Mouse (Mus musculus) ES-E14 (cell line): ENCODE measurements around the gene Mob3b. TPM values are rescaled to one million over a fixed set of nuclear protein-coding genes. Genes with fewer than 3 reads are reported as not detected.
A peak's percentile ranks its signal among the peaks of the same experiment; 100 is the strongest.

Source experiments
- DNase-seq: peaks from one replicate; pipeline ENCODE4 v3.0.0-alpha.2; 2013; ENCODE audit warnings: low read depth, low spot score
- H3K27ac ChIP-seq: 2 replicates; pipeline ENCODE4 v1.5.1; 2012; ENCODE audit warnings: low read depth, mild to moderate bottlenecking, low read length, moderate library complexity, mixed read lengths; ENCODE audit not compliant: poor library complexity, insufficient read depth, severe bottlenecking
- H3K36me3 ChIP-seq: 2 replicates; pipeline ENCODE4 v1.6.1; 2012; ENCODE audit warnings: mild to moderate bottlenecking, low read length, moderate library complexity, mixed read lengths; ENCODE audit not compliant: control insufficient read depth, poor library complexity, insufficient read depth, severe bottlenecking
- H3K4me1 ChIP-seq, 2 experiments: fragments of 150-350 bp in 1 of 2; sonication (generic) in 1 of 2; 2 replicates each; pipeline ENCODE4 v1.6.1; 2012; ENCODE audit warnings: low read length in 2 of 2, mild to moderate bottlenecking in 1 of 2, mixed read lengths in 1 of 2; ENCODE audit not compliant: control insufficient read depth in 2 of 2, insufficient read depth in 2 of 2, poor library complexity in 1 of 2
- H3K4me3 ChIP-seq, 2 experiments: fragments of 150-350 bp in 1 of 2; sonication (generic) in 1 of 2; 2 replicates each; pipeline ENCODE4 v1.5.1; 2012; ENCODE audit warnings: low read length in 2 of 2, low read depth in 1 of 2, mild to moderate bottlenecking in 1 of 2, mixed read lengths in 1 of 2; ENCODE audit not compliant: insufficient read depth in 1 of 2, poor library complexity in 1 of 2, severe bottlenecking in 1 of 2
- H3K9ac ChIP-seq: 2 replicates; pipeline ENCODE4 v1.6.1; 2012; ENCODE audit warnings: low read depth, mild to moderate bottlenecking, low read length, mixed read lengths; ENCODE audit not compliant: poor library complexity, insufficient read depth, severe bottlenecking
- H3K9me3 ChIP-seq: fragments of 150-350 bp; sonication (generic); 2 replicates; pipeline ENCODE4 v1.6.1; 2012; ENCODE audit warnings: low read depth, mild to moderate bottlenecking, low read length; ENCODE audit not compliant: control insufficient read depth, insufficient read depth
- CHD2 ChIP-seq: IDR thresholded peaks from 2 replicates; pipeline ENCODE4 v1.6.1; 2014; ENCODE audit warnings: mild to moderate bottlenecking, low read depth, low read length, inconsistent platforms
- HCFC1 ChIP-seq: IDR thresholded peaks from 2 replicates; pipeline ENCODE4 v1.6.1; 2012; ENCODE audit warnings: low read length, inconsistent platforms, borderline replicate concordance; ENCODE audit not compliant: insufficient read depth
- MAFK ChIP-seq: IDR thresholded peaks from 2 replicates; pipeline ENCODE4 v1.6.1; 2014; ENCODE audit warnings: mild to moderate bottlenecking, low read depth, low read length, inconsistent platforms; ENCODE audit not compliant: insufficient read depth
- ZC3H11A ChIP-seq: IDR thresholded peaks from 2 replicates; pipeline ENCODE4 v1.6.1; 2012; ENCODE audit warnings: low read depth, mild to moderate bottlenecking, inconsistent platforms, low read length, borderline replicate concordance
- ZNF384 ChIP-seq: IDR thresholded peaks from 2 replicates; pipeline ENCODE4 v1.6.1; 2012; ENCODE audit warnings: low read depth, low read length, inconsistent platforms
- in situ Hi-C, 2 experiments: fragments of 600-800 bp; cut with MboI; formaldehyde crosslinking; loops; one replicate each; pipeline ENCODE4 v1.15.1; 2025; ENCODE audit warnings: low sequenced_read_pairs in 2 of 2, inconsistent platforms in 1 of 2; ENCODE audit not compliant: unreplicated experiment in 2 of 2
- total RNA-seq: library from RNA; depleted of rRNA; stranded (reverse); fragments of 300-350 nt; gene quantifications from 2 replicates; pipeline ENCODE4 v1.2.3, GENCODE M21; 2012

The Mob3b gene
- total RNA-seq, 1 experiment, result 8.3 TPM

- no peak overlapping the region for H3K4me3 ChIP-seq
- H3K9ac ChIP-seq, result no peak overlapping the region
- no peaks in the 10 kb centered on the region for H3K36me3 ChIP-seq
- H3K4me1 ChIP-seq, result no peaks in the 10 kb centered on the region
- in situ Hi-C loops, result loop anchor here in 1 of 2 experiments (25.0 kb wide), 1 partner anchor 451 kb away; no protein-coding TSS in a partner anchor
- DNase-seq, result no peak
- H3K27ac ChIP-seq, result no peak overlapping the region
- H3K9me3 ChIP-seq, result no peaks in the 10 kb centered on the region
- no peak for TF ChIP-seq CHD2
- TF ChIP-seq MAFK, result no peak
- TF ChIP-seq HCFC1, result no peak
- no peak for TF ChIP-seq ZC3H11A
- TF ChIP-seq ZNF384, result no peak
Measured at GRCm38 (mm10) chr4:34960781-34961560, 196.3 kb downstream of the Mob3b start.

GRCm38 (mm10) chr4:34959477-34959876 is 197.8 kb downstream of the Mob3b start:
- in situ Hi-C loops, result loop anchor here in 1 of 2 experiments (25.0 kb wide), 1 partner anchor 453 kb away; no protein-coding TSS in a partner anchor
- no peak for DNase-seq
- no peaks in the 10 kb centered on the region for H3K4me1 ChIP-seq
- H3K9me3 ChIP-seq, result no peaks in the 10 kb centered on the region
- no peak overlapping the region for H3K27ac ChIP-seq
- TF ChIP-seq ZNF384, result no peak
- TF ChIP-seq CHD2, result no peak
- no peak for TF ChIP-seq MAFK
- H3K4me3 ChIP-seq, result no peak overlapping the region
- H3K9ac ChIP-seq, result no peak overlapping the region
- H3K36me3 ChIP-seq, result no peaks in the 10 kb centered on the region

- in situ Hi-C loops, result loop anchor here in 1 of 2 experiments (25.0 kb wide), 1 partner anchor 454 kb away; no protein-coding TSS in a partner anchor
- TF ChIP-seq ZC3H11A (peak; percentile 91), MAFK (no peak)
- no peak overlapping the region for H3K9ac ChIP-seq
- no peak overlapping the region for H3K27ac ChIP-seq
- H3K9me3 ChIP-seq, result no peaks in the 10 kb centered on the region
- DNase-seq, result peak; percentile 24
- H3K4me1 ChIP-seq, result no peaks in the 10 kb centered on the region
- H3K4me3 ChIP-seq, result no peak overlapping the region
- H3K36me3 ChIP-seq, result no peaks in the 10 kb centered on the region
Measured at GRCm38 (mm10) chr4:34958155-34959028, 198.9 kb downstream of the Mob3b start.

- H3K9me3 ChIP-seq, result no peaks in the 10 kb centered on the region
- no peaks in the 10 kb centered on the region for H3K36me3 ChIP-seq
- in situ Hi-C loops, result loop anchor here in 1 of 2 experiments (25.0 kb wide), 1 partner anchor 459 kb away; no protein-coding TSS in a partner anchor
- H3K4me3 ChIP-seq, result no peak overlapping the region
- no peak for TF ChIP-seq ZNF384
- no peak for TF ChIP-seq HCFC1
- TF ChIP-seq ZC3H11A, result no peak
- no peak for TF ChIP-seq CHD2
- TF ChIP-seq MAFK, result no peak
- H3K9ac ChIP-seq, result no peak overlapping the region
- no peaks in the 10 kb centered on the region for H3K4me1 ChIP-seq
- H3K27ac ChIP-seq, result no peak overlapping the region
- no peak for DNase-seq
Measured at GRCm38 (mm10) chr4:34953716-34954115, 203.6 kb downstream of the Mob3b start.
